In genomic region chr3:132706977-132707376, GRCm38 (mm10) we compare ENCODE assay signal across 1 mouse cellular context.
TF ChIP-seq lines count a peak whose summit lies in the region.

No protein-coding gene starts in this region.

TF ChIP-seq in MEL, 35 proteins besides CTCF, POLR2A, EP300 and RAD21 (continued from another document):
- TF ChIP-seq HCFC1 (IDR thresholded peaks at IDR 0.05; ENCODE audit: low read depth, low read length): no peak
